ENCODE assay signal across 24 mouse cellular contexts in genomic region chr19:28650836-28651235, GRCm38 (mm10).
"Had no signal": no experiment of that assay in that cellular context is flagged by ENCODE, and none has a peak within 500 bp of the region (broad histone marks: within the 10 kb centered on the region; RNA-seq: fewer than 3 reads in every experiment).

No protein-coding gene starts in this region.

- H3K4me1 ChIP-seq: heart, embryonic 15.5 days; hindbrain, embryonic 13.5 days; hindbrain, embryonic 15.5 days; liver, embryonic 13.5 days had no signal

- H3K4me3 ChIP-seq: heart, adult 2 months; heart, embryonic 13.5 days; heart, embryonic 15.5 days; hindbrain, embryonic 13.5 days; hindbrain, embryonic 15.5 days; layer of hippocampus, adult 2 months; left cerebral cortex, adult 2 months; limb, embryonic 10.5 days; limb, embryonic 12.5 days; liver, embryonic 13.5 days had no signal

- ATAC-seq: hindbrain, postnatal 0 days; intestine, embryonic 16.5 days had no signal

- H3K4me2 ChIP-seq: heart, embryonic 11.5 days; heart, embryonic 13.5 days; heart, embryonic 15.5 days; hindbrain, embryonic 13.5 days; hindbrain, embryonic 15.5 days; limb, embryonic 12.5 days; liver, embryonic 11.5 days; liver, embryonic 13.5 days had no signal

- H3K9me3 ChIP-seq: heart, embryonic 13.5 days; heart, embryonic 15.5 days; hindbrain, embryonic 13.5 days; hindbrain, embryonic 15.5 days; limb, embryonic 10.5 days; limb, embryonic 12.5 days; liver, embryonic 13.5 days had no signal

- H3K27me3 ChIP-seq: heart, embryonic 13.5 days; heart, embryonic 15.5 days; hindbrain, embryonic 13.5 days; hindbrain, embryonic 15.5 days; limb, embryonic 12.5 days; liver, embryonic 13.5 days had no signal

- H3K36me3 ChIP-seq: heart, embryonic 13.5 days; heart, embryonic 15.5 days; hindbrain, embryonic 13.5 days; hindbrain, embryonic 15.5 days; limb, embryonic 10.5 days; limb, embryonic 12.5 days; liver, embryonic 13.5 days had no signal

- H3K27ac ChIP-seq: heart, adult 2 months; heart, embryonic 13.5 days; heart, embryonic 15.5 days; hindbrain, embryonic 13.5 days; hindbrain, embryonic 15.5 days; hindbrain, postnatal 0 days; layer of hippocampus, adult 2 months; left cerebral cortex, adult 2 months; limb, embryonic 10.5 days; limb, embryonic 12.5 days; liver, embryonic 13.5 days had no signal

- H3K9ac ChIP-seq: heart, embryonic 13.5 days; heart, embryonic 15.5 days; hindbrain, embryonic 13.5 days; hindbrain, embryonic 15.5 days; limb, embryonic 12.5 days; liver, embryonic 13.5 days had no signal

- DNase-seq: gastrocnemius, postnatal 14 days; gastrocnemius, postnatal 36 days; heart, adult 2 months; heart, postnatal 14 days; heart, postnatal 36 days; kidney, adult 11 months; kidney, adult 8-10 months; kidney, postnatal 10 days; kidney, postnatal 25 days; kidney, postnatal 4 days; liver; liver, embryonic 13.5 days had no signal
